Mouse (Mus musculus) ES-E14 (cell line): ENCODE measurements at regions not wholly inside any gene's neighbourhood (a gene's known extent, or its start where the extent isn't known, plus 50 kb on each side); places are given as distances from the start of the nearest gene placed in this dataset.

Experiments used
- CHD2 ChIP-seq: IDR thresholded peaks from 2 replicates; pipeline ENCODE4 v1.6.1; 2014; ENCODE audit warnings: mild to moderate bottlenecking, low read depth, low read length, inconsistent platforms
- HCFC1 ChIP-seq: IDR thresholded peaks from 2 replicates; pipeline ENCODE4 v1.6.1; 2012; ENCODE audit warnings: low read length, inconsistent platforms, borderline replicate concordance; ENCODE audit not compliant: insufficient read depth
- MAFK ChIP-seq: IDR thresholded peaks from 2 replicates; pipeline ENCODE4 v1.6.1; 2014; ENCODE audit warnings: mild to moderate bottlenecking, low read depth, low read length, inconsistent platforms; ENCODE audit not compliant: insufficient read depth
- ZC3H11A ChIP-seq: IDR thresholded peaks from 2 replicates; pipeline ENCODE4 v1.6.1; 2012; ENCODE audit warnings: low read depth, mild to moderate bottlenecking, inconsistent platforms, low read length, borderline replicate concordance
- ZNF384 ChIP-seq: IDR thresholded peaks from 2 replicates; pipeline ENCODE4 v1.6.1; 2012; ENCODE audit warnings: low read depth, low read length, inconsistent platforms

DNA sequence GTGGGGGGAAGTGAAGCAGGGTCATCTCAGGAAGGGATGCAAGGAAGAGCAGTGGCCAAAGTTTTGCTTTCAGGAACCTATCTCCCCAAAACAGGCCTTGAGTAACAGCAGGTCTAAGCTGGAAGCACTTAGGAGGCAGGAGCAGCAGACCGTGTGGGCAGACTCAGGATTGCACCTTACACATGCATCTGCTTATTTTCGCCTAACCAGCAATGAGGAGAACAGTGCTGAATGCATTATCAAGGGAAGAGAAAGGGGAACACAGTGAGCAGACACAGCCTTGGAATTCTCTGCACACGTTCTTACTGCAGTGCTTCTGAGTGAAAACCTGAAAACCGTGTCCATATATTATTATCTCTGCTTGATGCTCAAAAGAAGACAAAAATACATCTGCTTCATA, 585.0 kb downstream of the Ets1 start:
- no peak for TF ChIP-seq CHD2
- TF ChIP-seq HCFC1, result no peak
- no peak for TF ChIP-seq MAFK
- TF ChIP-seq ZNF384, result no peak
- TF ChIP-seq ZC3H11A, result no peak
